Mouse (Mus musculus) intestine, embryonic 16.5 days (tissue): ENCODE data around the gene Bhlhe23. TPM values are rescaled to one million over a fixed set of nuclear protein-coding genes. Genes with fewer than 3 reads are reported as not detected.

Experiments
- ATAC-seq: fragments of 200-750 bp; cut with Nextera tagmentation; 2 replicates; pipeline ENCODE4 v1.8.0; 2017; ENCODE audit warnings: moderate TSS enrichment, moderate library complexity
- H3K27ac ChIP-seq: fragments of 300-500 bp; sonication (generic); 2 replicates; pipeline ENCODE4 v1.5.1; 2014; ENCODE audit warnings: mild to moderate bottlenecking, low read length
- H3K27me3 ChIP-seq: fragments of 300-500 bp; sonication (generic); replicated peaks from 2 replicates; pipeline ENCODE4 v1.6.1; 2014; ENCODE audit warnings: low read length, control low read depth, mixed read lengths; ENCODE audit not compliant: control insufficient read depth, insufficient read depth
- H3K36me3 ChIP-seq: fragments of 300-500 bp; sonication (generic); 2 replicates; pipeline ENCODE4 v1.6.1; 2014; ENCODE audit warnings: low read length, control low read depth; ENCODE audit not compliant: control insufficient read depth, insufficient read depth
- H3K4me1 ChIP-seq: fragments of 300-500 bp; sonication (generic); 2 replicates; pipeline ENCODE4 v1.6.1; 2014; ENCODE audit warnings: low read length, control low read depth, mixed read lengths; ENCODE audit not compliant: control insufficient read depth, insufficient read depth
- H3K4me2 ChIP-seq: fragments of 300-500 bp; sonication (generic); 2 replicates; pipeline ENCODE4 v1.6.1; 2014; ENCODE audit warnings: low read depth, low read length, control low read depth
- H3K4me3 ChIP-seq: fragments of 300-500 bp; sonication (generic); 2 replicates; pipeline ENCODE4 v1.5.1; 2014; ENCODE audit warnings: mild to moderate bottlenecking, low read length
- H3K9ac ChIP-seq: fragments of 300-500 bp; sonication (generic); 2 replicates; pipeline ENCODE4 v1.6.1; 2014; ENCODE audit warnings: low read depth, low read length
- H3K9me3 ChIP-seq: fragments of 300-500 bp; sonication (generic); 2 replicates; pipeline ENCODE4 v1.6.1; 2016; ENCODE audit warnings: low read length, control low read depth; ENCODE audit not compliant: control insufficient read depth
- WGBS: fragments of 180-500 bp; shearing (Covaris S2); extraction: QIAGEN DNeasy Blood & Tissue Kit; methylation state at CpG from one replicate; pipeline ENCODE4 v1.1.7; 2014; 5-methylcytosine and 5-hydroxymethylcytosine counted together
- polyA plus RNA-seq: library from polyadenylated mRNA; unstranded; fragments of >200 nt; fragmentation: Nextera tagmentation; extraction: Ambion mirVana; gene quantifications from 2 replicates; pipeline ENCODE4 v1.2.1, GENCODE M21; 2015

The Bhlhe23 gene
- polyA plus RNA-seq, 1 experiment from 2014 or later: not detected

- H3K4me3 ChIP-seq: no peak overlapping the region
- H3K9ac ChIP-seq: no peak overlapping the region
- H3K4me2 ChIP-seq: no peak overlapping the region
- ATAC-seq: no peak
- WGBS: 79% methylated on average over 7 of the region's 7 CpGs
- H3K36me3 ChIP-seq: no peaks in the 10 kb centered on the region
- H3K27me3 ChIP-seq: 0 out of 2 replicates have a peak, but pooled peaks cover 3% of the 10 kb centered on the region
- H3K27ac ChIP-seq: no peak overlapping the region
- no peaks in the 10 kb centered on the region for H3K9me3 ChIP-seq
- 0 out of 2 replicates have a peak, but pooled peaks cover 6% of the 10 kb centered on the region for H3K4me1 ChIP-seq
Observed at GRCm38 (mm10) chr2:180735232-180735631, 41.5 kb downstream of the Bhlhe23 start.

- Histone ChIP-seq H3K36me3 (no peaks in the 10 kb centered on the region), H3K4me3 (no peak overlapping the region), H3K9ac (no peak overlapping the region), H3K27me3 (0 out of 2 replicates have a peak, but pooled peaks cover 3% of the 10 kb centered on the region), H3K4me2 (no peak overlapping the region), H3K4me1 (0 out of 2 replicates have a peak, but pooled peaks cover 6% of the 10 kb centered on the region), H3K27ac (no peak overlapping the region), H3K9me3 (no peaks in the 10 kb centered on the region)
- WGBS: 48% methylated on average over 6 of the region's 6 CpGs
- ATAC-seq: no peak
Observed at GRCm38 (mm10) chr2:180731984-180732383, 44.7 kb downstream of the Bhlhe23 start.

GRCm38 (mm10) chr2:180731036-180731435, 45.7 kb downstream of the Bhlhe23 start:
- Histone ChIP-seq H3K4me3 (no peak overlapping the region), H3K9me3 (no peaks in the 10 kb centered on the region), H3K27me3 (0 out of 2 replicates have a peak, but pooled peaks cover 3% of the 10 kb centered on the region), H3K36me3 (no peaks in the 10 kb centered on the region), H3K27ac (no peak overlapping the region), H3K4me1 (0 out of 2 replicates have a peak, but pooled peaks cover 6% of the 10 kb centered on the region), H3K9ac (no peak overlapping the region), H3K4me2 (no peak overlapping the region)
- WGBS: 62% methylated on average over 3 of the region's 3 CpGs
- ATAC-seq: no peak

- H3K4me1 ChIP-seq: peaks cover 16% of the 10 kb centered on the region
- H3K27ac ChIP-seq: no peak overlapping the region
- H3K9ac ChIP-seq: no peak overlapping the region
- H3K4me3 ChIP-seq: no peak overlapping the region
- no peak overlapping the region for H3K4me2 ChIP-seq
- H3K27me3 ChIP-seq: 0 out of 2 replicates have a peak, but pooled peaks cover under 1% of the 10 kb centered on the region
- 53% methylated on average over 4 of the region's 4 CpGs for WGBS
- H3K9me3 ChIP-seq: no peaks in the 10 kb centered on the region
- ATAC-seq: no peak
- peaks cover 3% of the 10 kb centered on the region; the same call in 1 of the 2 replicates for H3K36me3 ChIP-seq
Observed at GRCm38 (mm10) chr2:180727613-180728021, 49.1 kb downstream of the Bhlhe23 start.

- no peak for ATAC-seq
- no peak overlapping the region for H3K4me2 ChIP-seq
Observed at GRCm38 (mm10) chr2:180726658-180727442, 49.9 kb downstream of the Bhlhe23 start.

GRCm38 (mm10) chr2:180725856-180726629, 50.7 kb downstream of the Bhlhe23 start:
- peak overlapping the region; percentile 28 for H3K4me3 ChIP-seq
- H3K4me2 ChIP-seq: peak overlapping the region; percentile 46; the same call in 1 of the 2 replicates
- peaks cover 10% of the 10 kb centered on the region for H3K36me3 ChIP-seq
- peaks cover 11% of the 10 kb centered on the region for H3K4me1 ChIP-seq
- no peaks in the 10 kb centered on the region for H3K27me3 ChIP-seq
- 0 out of 2 replicates have a peak, but pooled peaks have one; percentile 16 for ATAC-seq
- H3K27ac ChIP-seq: no peak overlapping the region
- H3K9me3 ChIP-seq: no peaks in the 10 kb centered on the region
- H3K9ac ChIP-seq: peak overlapping the region; percentile 53; the same call in 1 of the 2 replicates
- WGBS: 26% methylated on average over 8 of the region's 8 CpGs

More at GRCm38 (mm10) chr2:180726658-180727442, 49.9 kb downstream of the Bhlhe23 start:
- Histone ChIP-seq H3K9me3 (no peaks in the 10 kb centered on the region), H3K27me3 (no peaks in the 10 kb centered on the region), H3K4me1 (peaks cover 13% of the 10 kb centered on the region), H3K36me3 (peaks cover 6% of the 10 kb centered on the region), H3K27ac (no peak overlapping the region), H3K9ac (no peak overlapping the region), H3K4me3 (no peak overlapping the region)
- WGBS: 63% methylated on average over 6 of the region's 6 CpGs

- H3K4me1 ChIP-seq: peaks cover 10% of the 10 kb centered on the region
- ATAC-seq: peak; percentile 36
- H3K27me3 ChIP-seq: no peaks in the 10 kb centered on the region
- H3K27ac ChIP-seq: no peak overlapping the region
- H3K9ac ChIP-seq: peak overlapping the region; percentile 53
- H3K4me2 ChIP-seq: peak overlapping the region; percentile 46
- no peaks in the 10 kb centered on the region for H3K9me3 ChIP-seq
- H3K36me3 ChIP-seq: peaks cover 10% of the 10 kb centered on the region
- 5% methylated on average over 6 of the region's 6 CpGs for whole genome bisulfite sequencing
- H3K4me3 ChIP-seq: peak overlapping the region; percentile 28
Observed at GRCm38 (mm10) chr2:180725414-180725778, 51.3 kb downstream of the Bhlhe23 start.

GRCm38 (mm10) chr2:180724585-180725413, 51.9 kb downstream of the Bhlhe23 start, which contains the start of gene Slc17a9:
Slc17a9 (plus strand) TSS chr2:180725263.
- Histone ChIP-seq H3K4me2 (peak within 1 kb of the TSS; percentile 46), H3K27ac (peak within 1 kb of the TSS; percentile 21; the same call in 1 of the 2 replicates), H3K9ac (peak within 1 kb of the TSS; percentile 53), H3K36me3 (peaks cover 13% of the 10 kb centered on the region), H3K4me1 (peaks cover 10% of the 10 kb centered on the region), H3K9me3 (no peaks in the 10 kb centered on the region), H3K4me3 (peak within 1 kb of the TSS; percentile 28), H3K27me3 (no peaks in the 10 kb centered on the region)
- peak; percentile 92 for ATAC-seq
- 7% methylated on average over 18 of the region's 18 CpGs for WGBS
